Mouse (Mus musculus) cerebellum, adult 18-20 months (tissue): Measurements from ENCODE around the gene Ckap2l.
A peak's percentile ranks its signal among the peaks of the same experiment; 100 is the strongest.

Experiments
- DNase-seq, 2 experiments: peaks; one replicate each; pipeline ENCODE4 v3.0.0; 2021

Gene Ckap2l

DNA sequence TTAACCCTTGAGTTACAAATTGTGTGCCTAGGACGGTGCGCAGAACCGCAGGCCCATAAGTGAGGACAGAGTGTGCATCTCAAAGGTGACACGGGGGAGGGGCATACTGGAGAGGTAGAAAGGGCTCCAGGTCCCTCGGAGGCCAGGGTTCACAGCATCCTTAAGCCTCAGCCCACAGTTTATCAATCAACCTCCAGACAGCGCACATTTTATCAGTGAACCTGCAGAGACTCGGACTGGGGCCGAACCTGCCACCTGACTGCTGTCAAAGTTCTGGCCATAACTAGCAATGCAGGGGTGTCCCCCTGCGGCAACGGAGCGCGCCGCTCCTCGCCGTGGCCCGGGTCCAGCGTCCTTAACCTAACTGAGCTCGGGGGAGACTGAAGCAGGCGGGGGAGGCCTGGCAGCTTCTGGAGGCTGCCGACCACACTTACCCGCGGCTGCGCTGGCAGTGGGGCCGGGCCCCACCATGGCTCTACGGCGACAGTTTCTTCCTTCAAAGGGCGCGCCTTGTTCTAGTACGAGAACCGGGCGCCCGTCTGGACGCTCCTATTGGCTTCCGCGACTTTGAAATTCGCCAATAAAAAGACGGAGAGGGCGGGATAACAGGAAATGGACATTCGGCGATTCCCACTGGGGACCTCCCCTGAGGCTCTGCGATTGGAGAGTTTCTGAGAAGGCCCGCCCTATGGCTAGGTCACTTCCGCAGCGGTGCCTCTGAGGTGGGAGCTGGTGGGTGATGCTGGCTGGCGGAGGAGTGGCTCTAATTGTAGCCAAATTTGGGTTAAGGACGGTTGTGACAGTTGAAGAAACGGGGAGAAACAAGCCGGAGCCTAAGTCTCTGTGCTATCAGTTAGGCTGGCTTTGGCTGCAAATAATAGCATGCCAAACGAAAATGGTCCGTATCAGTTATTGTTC lies at the start of gene Ckap2l:
TSS of gene Ckap2l (minus strand) at position 542 of the 918 bp plus-strand sequence.
- DNase-seq: peak; percentile 96 to 99

DNA sequence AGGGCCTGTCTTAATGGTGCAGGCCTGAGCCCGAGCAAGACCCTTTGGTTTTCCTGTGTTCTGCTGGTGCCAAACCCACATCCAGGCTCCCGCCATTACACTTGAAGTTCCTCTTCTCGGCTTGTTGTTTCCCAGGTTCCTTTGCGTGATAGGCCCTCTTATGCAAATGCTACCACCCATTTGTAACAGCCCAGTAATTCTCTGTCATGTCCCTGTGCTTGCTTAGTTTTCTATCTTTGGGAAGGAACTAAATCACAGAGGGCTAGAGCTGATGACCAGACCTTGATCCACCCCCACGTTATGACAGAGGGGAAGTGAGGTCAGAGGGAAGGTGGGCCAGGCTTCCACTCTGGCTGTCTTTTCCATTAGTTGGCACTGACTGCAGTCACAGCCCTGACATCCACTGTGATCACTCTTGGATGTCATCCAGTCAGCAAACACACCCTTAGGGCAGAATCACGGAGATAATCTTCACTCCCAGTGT lies 41.2 kb upstream of the Ckap2l start:
- no peak for DNase-seq

DNA sequence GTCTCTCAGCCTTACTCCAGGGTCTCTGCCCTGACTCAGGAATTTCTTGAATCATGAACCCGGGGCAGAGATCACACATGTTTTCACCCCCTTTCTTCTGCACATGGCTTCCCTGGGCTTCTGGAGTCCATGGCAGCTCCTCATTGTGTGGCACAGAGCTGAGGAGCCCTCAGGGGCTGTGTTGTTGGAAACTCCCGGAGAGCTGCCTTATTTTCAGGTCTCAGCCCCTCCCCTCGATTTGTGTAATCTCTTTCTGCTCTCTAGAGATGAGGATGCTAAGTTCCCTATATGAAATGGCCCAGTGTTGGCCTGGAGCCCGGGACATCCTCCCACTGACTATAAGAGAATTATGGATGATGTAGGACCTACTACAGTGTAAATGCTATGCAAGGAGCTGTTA lies 36.5 kb upstream of the Ckap2l start:
- no peak for DNase-seq

DNA sequence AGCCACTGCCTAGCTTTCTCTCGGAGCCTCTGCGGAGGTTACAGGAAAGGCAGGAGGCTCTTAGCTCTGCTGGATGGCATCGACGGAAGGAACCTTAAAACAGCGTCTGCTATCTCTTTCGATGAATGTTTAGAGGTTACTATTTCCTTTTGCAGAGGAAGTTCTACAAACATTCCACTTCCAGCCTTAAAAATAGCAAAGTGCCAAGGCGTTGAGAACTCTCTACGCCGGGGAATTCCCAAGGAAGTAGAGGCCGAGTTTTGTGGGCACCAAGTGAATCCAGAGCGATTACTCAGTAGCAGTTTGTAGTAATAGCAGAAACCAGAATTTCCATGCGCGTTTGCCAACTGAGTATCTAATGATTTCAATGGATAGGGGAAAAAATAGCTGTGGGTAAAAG lies 33.5 kb upstream of the Ckap2l start:
- no peak for DNase-seq

DNA sequence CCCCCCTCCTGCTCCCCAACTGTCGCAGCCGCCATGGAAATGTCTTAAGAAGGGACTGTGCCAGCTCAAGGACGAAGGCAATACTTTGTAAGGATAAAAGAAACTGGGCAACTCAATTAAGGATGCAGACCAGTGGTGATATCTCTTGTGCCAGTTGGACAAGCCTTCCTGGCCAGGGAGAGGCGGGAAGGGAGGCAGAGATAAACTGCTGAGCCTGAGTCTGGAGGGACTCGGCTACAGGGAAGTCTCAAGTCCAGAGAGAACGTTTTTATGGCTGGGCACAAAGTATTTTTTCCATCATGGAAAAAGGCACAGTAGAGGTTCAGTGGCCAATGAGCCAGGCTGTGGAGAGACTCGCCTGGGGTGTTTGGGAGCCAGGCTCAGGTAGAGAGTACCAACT lies 33.0 kb upstream of the Ckap2l start:
- DNase-seq: no peak

DNA sequence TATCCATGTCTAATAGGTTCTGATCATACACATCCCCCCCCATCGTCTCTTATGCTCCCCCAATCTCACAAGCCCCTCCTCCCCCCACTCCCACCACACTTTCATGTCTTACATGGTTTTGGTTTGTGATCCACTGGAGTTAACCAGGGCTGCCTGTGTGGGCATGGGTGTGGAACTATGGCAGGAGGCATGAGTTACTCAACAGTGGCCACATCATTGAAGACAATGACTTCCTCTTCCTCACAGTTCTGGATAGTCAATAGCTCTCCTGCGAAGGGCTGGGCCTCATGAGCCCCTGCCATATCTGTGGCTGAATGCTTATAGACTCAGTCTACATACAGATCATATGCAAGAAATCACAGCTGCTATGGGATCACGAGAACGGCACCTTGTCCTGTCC lies 31.2 kb upstream of the Ckap2l start:
- DNase-seq: no peak

DNA sequence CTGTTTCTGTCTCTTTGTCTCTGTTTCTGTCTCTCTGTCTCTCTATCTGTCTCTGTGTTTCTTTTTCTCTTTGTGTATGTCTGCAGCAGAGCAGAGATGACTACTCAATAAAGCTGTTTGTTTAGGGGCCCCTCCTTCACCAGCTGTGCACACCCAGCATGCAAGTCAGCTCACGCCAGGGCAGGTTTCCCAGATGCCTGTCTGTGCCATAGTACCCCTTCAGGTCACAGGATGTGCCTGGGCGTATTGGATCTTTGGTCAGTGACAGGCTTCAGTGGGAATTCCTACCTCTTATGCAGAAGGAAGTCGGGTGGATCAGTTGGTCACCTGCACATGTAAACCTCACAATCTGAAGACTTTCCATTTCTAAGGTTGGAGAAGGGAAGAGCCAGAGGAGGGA lies 27.2 kb upstream of the Ckap2l start:
- DNase-seq: no peak

DNA sequence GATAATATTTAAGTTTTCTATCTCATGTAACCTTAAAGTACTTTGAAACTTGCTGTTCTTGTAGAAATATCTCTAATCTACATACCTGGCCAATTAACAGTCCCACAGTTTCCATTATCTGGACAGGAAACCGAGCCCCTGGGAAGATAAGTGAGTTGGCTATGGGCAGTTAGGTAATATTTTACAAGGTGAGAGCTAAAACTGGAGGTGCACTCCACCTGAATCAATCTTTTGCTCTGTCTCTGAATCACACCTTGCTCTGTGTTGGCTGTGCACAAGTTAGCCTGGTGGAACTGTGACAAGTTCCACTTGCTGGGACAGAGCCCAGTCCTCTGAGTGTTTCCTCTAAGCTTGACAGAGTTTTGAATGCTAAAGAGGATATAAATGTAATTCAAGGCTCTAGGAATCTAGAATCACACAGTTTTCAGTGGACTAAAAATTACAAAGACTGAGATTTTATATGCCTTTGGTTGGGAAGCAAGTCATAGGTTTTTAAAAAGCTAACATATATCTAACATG lies 25.2 kb upstream of the Ckap2l start:
- DNase-seq: no peak

DNA sequence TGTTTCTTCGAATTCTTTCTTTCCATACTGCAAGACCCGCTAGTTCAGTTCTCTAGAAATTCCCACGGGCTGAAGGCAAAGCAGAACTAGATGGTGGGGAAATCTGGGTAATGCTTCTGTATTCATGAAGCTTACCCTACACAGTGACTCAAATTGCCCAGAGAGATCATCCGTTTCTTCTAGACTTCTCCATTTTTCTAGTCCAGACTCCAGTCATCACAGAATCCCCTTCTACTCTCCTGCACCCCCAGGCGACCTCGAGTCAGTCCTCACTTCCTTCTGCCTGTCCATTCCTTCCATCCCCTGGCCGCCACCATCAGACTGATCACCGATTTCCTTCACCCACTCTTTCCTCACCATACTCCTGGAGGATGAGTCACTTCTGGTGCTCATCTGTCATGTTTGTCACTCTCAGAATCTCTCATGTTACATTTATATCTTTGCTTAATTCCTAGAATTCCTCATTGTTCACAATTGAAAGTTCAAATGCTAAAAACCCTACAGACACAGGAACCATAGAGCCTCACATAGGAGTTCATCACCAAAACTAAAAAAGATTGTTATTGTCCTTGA lies 23.1 kb upstream of the Ckap2l start:
- DNase-seq: no peak

DNA sequence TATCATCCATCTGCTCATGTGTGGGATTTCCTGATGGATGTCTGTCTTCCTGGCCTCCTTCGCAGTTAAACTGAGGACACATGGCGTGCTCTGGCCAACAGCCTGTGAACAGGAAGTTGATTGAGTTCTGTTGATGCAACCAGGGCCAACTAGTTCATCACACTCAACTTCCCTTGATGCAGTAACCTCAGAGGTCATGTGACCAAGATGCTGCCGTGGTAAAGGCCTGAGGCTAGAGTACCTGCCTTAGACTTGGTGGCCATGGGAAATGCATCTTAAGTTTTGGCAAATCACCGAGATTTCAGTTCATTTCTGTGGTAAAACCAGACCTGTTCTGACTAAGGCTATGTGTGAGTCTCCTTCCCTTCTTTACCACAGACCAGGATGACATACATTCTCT lies 18.8 kb upstream of the Ckap2l start:
- DNase-seq: no peak

DNA sequence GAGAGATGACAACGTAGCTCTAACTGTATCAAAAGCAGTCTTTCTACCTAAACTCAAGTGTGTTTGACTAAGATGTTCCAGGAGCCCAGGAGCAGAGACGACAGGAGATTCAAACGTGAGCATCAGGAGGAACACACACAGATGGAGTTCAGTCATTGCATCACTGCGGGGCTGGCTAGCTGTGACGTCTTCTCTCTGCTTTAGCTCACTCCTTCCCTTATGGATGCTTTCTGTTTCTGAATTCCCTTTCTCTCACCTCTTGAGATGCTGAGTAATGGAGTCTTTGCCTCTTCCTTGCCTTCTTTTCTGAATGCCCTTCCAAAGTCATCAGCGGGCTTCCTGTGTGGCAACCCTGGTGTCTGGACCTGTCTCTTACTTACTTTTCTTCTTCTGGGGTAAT lies 17.9 kb upstream of the Ckap2l start:
- no peak for DNase-seq

DNA sequence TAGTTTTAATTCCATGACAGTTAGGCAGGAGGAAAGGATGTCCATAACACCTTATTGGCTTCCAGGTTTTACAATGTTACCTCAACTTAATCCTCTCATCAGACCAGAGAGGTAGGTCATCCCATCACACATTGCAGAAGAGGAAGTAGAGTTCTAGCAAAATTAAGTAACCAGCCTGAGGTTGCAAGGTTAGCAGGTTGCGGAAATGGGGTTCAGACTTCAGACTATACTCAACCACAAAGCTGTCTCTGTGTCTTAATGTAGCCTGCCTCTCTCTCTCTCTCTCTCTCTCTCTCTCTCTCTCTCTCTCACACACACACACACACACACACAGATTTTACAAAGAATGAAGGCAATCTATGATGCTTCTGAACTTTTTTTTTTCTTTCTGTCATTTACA lies 16.9 kb upstream of the Ckap2l start:
- no peak for DNase-seq

DNA sequence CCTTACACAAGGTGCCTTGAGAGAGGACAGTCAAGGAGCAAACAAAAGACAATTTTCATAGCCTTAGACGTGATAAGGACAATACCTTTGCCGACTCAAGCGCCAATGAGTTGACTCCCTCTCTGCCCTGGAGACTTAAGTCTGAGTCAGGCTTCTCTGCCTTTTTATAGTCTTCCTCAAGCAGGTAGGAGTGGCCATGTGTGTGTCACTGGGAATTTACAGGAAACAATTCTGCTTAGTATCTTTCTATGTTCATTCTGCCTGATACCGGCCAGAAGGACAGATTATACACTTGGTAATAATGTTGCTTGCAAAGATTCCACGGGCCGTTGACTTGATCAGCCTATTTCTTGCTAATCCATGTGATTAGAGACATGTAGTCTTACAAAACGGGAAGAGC lies 12.8 kb upstream of the Ckap2l start, which contains the start of gene Il1a:
TSS of gene Il1a (minus strand) at position 137 of the 400 bp plus-strand sequence.
- no peak for DNase-seq

DNA sequence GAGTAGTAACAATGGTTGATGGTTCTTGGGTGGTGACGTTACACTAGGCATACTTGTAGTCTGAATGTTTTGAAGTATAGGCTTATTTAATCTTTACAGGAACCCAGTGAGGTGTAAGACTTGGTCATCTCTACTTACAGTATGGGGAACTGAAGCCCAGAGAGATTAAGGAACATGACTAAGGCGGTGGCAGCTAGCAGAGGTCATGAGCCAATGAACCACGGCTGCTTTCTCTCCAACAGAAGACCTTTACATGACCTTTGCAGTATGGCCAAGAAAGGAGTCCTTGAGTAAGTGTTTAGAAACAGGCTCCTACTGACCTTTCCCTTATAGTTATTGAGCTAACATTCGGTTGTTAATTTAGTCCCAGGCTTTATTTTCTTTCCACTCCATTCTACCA lies 9.0 kb upstream of the Ckap2l start:
- DNase-seq: no peak

DNA sequence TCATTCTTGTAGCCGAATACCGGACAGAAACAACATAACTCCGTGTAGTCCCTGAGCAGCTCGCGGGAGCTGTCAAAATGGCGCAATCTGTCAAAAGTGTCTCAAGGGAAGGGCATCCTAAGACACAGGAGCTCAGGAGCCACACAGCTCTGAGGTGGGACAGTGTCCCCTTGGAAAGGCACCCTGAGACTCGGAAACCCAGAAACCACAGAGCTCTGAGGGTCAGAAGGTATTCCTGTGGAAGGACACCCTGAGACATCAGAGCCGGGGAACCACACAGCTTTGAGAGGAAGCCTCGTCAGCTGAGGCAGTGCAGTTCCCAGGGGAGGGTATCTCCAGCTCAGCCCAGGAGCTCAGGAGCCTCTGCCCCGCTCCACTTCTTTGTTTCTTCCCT lies 574 bp upstream of the Ckap2l start:
- peak in 1 of 2 experiments; percentile 42 for DNase-seq

DNA sequence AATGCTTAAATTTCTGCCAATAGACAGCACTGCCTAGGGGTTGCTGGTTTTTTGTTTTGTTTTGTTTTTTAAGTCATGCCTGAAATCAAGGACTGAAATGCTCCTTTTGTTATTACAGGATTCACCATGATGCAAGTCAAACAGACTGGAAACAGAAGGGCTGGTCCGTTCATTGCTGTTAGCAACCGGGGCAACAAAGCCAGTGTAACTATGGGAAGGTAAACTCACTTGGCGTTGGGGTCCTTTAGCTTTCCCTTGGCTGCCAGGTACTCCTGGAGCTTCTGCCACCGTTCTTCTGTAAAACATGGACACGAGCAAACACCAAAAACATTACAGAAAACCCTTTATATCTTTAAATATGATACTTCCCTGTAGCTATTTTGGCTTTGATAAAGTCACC lies 926 bp downstream of the Ckap2l start:
- no peak for DNase-seq

DNA sequence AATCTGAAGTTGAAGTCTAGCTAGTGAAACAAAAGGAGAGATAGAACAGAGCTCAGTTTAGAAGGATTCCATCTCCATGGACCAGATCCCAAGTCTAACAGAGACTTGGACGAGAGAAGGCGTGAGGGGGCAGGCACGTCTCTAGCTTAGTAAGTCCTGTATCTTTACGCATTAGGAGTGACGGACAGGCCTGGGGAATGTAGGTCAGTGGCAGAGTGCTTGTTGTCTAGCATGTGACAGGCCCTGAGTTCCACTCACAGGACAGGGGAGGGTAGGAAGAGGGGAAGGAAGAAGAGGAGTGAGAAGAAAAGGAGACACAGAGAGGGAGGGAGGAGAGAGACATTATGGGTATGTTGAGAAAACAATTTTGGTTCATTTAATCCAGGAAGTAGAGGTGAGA lies 1.9 kb downstream of the Ckap2l start:
- no peak for DNase-seq

DNA sequence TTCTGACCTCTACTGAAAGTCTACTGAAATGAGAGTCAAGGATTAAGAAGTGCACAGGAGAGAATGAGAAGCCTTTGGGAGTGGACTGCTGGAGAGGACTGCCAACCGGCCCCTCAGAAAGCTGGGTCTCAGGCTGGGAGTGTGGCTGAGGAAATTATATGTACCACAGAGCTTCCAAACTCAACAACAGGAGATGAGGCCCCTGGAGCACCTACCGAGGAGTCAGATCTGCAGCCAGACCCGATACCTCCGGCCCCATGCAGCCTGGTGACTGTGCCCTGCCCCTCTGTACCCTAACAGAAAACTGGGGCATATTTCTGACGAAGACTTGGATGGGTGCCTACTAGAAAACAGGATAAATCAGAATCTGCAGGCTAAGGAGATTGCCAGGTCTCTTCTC lies 23.2 kb downstream of the Ckap2l start:
- no peak for DNase-seq

DNA sequence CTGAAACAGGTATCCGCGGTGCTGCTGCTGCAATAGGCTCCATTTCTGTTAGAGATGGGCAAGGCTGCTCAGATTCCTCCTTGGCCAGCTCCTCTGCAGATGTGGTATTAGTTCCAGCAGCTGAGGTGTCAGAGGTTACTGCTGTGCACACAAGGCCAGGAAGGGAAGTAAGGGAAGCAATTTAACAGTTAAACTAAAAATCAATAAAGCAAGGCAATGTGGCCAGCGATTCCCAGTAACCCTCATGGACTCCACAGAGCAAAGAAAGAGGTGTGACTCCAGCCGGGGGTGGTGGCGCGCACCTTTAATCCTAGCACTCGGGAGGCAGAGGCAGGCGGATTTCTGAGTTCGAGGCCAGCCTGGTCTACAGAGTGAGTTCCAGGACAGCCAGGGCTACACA lies 26.4 kb downstream of the Ckap2l start:
- no peak for DNase-seq

DNA sequence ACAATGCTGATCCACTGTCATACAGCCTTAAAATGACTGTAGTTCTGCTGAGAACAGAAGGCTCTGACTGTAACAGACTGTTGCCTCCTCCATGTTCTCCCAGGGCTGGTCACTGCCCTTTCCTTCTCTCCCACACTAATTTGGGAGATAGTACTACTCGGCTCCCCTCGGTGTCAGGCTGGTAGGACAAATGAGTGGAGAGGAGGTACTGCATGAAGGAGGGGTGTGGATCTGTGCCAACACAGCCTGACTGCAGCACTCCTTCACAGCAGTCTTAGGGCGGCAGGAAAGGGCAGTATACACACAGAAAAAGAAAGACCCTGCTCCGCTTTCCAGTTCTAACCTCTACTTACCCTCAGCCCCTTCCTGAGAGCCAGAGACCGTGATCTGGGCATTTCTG lies 27.0 kb downstream of the Ckap2l start:
- DNase-seq: no peak

DNA sequence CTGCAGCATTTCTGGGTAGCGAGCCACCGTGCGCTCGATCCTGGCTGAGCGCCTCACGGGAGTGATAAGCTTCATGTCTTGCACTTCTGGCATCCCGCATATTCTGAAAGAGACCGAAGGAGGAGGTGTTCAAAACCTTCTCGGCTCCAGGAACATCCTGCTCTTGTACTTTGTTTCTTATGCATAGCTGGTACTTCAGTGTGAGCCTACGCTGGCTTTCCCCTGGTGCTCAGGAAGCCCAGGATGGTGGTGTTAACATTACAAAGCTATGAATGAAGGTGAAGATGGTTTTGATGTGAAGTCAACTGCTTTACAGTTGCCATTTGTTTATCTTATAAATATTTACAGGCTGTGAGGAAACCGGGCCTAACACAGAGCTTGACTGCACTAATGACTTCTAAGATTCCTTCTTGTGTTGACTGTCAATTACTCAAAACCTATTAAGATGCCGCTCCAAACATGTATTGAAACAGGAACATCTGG lies 27.8 kb downstream of the Ckap2l start:
- no peak for DNase-seq

DNA sequence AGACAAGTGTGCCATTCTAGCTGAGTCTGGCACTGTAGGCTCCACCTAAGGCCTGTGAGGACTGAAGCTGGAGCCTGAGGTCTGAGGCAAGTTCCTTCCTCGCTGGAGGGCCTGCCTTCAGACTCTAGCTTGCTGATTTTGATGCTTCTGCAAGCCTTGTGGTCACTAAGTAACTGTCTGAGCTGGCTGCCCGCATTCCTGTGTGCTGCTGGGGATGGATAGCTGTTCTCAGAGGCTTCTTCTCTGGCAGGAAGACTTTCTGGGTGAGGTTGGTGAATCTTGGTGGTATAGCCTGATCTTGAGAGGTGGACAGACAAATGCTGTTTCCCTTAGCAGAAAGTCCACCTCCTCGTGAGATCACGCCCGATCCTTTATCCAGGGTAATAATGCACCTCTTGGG lies 29.3 kb downstream of the Ckap2l start:
- no peak for DNase-seq

DNA sequence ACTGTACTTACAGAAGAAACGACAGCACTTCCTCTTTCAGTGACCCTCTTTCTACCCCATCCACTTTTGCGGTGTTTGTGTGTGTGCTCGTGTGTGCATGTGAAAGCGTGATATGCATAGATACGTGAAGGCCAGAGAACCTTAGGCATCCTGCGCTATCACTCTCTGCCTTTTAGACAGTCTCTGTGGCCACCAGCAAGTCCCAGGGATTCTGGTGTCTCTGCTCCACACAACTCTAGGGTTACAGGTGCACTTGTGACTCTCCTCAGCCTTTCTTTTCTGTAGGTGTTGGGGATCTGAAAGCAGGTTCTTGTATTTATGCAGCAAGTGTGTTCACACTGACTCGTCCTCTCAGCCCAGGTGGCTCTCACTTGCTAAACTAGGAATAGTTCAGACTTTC lies 31.7 kb downstream of the Ckap2l start:
- no peak for DNase-seq

DNA sequence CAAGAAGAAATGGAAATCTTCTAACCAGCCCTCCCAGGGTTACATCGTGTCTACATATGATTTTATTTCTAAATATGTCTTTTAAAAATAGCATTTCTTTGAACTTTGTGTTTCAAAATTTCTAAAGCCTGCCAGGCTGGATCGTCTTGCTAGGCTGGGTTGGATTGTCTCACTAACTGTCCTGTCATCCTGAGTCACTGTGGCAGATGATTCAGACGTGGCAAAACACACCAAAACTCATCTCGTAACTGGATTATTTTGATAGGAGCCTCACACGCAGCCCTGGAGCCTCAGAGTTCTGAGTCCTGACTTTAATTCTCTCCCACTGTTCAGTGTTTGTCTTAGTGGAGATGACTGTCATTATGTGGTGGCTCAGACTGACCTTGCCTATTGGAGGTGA lies 33.9 kb downstream of the Ckap2l start:
- no peak for DNase-seq
